Mouse (Mus musculus) skeletal muscle tissue, adult 2 months (tissue): Measurements from ENCODE around the gene Acot8.
A peak's percentile ranks its signal among the peaks of the same experiment; 100 is the strongest.
"Not testable (repeated sequence)": the region's sequence is repeated elsewhere in the genome, so short reads cannot be mapped to it uniquely, and the experiment has no call there.

Source experiments
- DNase-seq: peaks from one replicate; pipeline ENCODE4 v3.0.0-alpha.2; 2012; ENCODE audit warnings: low read depth, low spot score

Acot8 gene

GRCm38 (mm10) chr2:164813557-164813956 is 8.9 kb upstream of the Acot8 start:
- DNase-seq = no peak

DNA sequence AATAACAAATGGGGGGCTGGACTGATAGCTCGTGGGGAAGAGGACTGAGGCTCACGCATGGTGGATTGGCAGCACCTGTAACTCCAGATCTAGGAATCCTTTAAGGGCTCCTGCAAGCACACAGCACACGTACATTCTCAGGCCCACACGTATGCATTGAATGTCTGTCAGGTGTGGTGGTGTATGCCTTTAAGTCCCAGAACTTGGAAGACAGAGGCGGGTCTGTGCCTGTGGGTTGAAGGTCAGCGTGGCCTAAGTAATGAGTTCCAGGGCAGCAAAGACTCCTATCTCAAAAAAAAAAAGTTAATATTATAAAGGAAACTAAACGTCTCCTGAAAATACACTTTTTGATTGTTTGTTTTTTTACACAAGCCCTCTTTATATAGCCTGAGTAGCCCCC is 1.9 kb upstream of the Acot8 start:
- no peak for DNase-seq

GRCm38 (mm10) chr2:164805332-164805718 is 643 bp upstream of the Acot8 start:
- DNase-seq = no peak

DNA sequence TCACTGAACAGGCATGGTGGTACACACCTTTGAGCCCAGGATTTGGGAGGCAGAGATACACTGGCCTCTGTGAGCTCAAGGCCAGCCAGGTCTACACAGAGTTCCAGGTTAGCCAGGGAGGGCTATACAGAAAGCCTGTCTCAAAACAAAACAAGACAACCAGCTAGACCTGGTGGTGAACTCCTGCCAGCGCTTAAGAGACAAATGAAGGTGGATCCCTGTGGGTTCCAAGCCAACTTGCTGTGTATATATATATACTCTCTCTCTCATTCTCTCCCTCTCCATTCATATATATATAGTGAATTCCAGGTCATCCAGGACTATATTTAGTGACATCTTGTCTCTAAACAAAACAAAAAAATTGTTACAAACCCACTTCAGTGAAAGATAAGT is 765 bp downstream of the Acot8 start:
- DNase-seq = no peak

GRCm38 (mm10) chr2:164803201-164803920 is 1.3 kb downstream of the Acot8 start:
- DNase-seq = no peak

- DNase-seq = no peak
These were observed 4.3 kb downstream of the Acot8 start for GRCm38 (mm10) chr2:164800252-164801004.

GRCm38 (mm10) chr2:164798554-164798953 is 6.1 kb downstream of the Acot8 start:
- DNase-seq = not testable (repeated sequence)

DNA sequence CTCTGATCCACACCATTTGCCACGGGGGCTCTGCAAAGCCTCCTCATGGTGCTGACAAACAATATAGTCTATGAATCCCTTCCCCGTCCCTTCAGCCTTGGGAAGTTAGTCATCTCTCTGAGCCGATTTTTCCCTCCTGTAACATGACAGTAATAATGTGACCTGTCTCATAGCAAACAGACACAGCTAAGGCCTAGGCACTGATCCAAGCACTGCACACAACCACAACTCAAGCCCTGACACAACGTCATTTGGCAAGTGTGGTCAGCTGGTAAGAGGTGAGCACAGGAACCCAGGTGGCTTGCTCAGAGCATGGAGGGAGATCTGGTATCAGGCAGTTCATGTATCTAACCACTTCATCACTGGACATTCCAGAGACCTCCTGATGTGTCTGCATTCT is 8.8 kb downstream of the Acot8 start:
- no peak for DNase-seq

DNA sequence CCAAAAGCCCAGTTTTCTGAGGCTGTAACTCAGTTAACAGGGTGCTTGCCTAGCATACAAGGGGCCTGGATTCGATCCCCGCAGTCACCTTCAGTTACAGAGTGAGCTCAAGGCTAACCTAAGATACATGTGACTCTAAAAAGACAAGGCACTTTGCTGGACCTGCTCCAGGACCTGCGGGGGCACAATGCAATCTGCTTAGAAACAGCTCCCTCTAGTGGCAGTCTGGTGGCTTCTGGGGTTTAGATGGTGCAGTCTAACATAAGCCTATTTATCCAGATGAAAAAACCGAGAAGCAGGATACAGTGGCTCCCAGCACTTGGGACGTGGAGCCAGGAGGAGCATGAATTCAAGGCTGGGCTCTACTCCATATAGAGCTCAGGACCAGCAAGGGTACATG is 10.4 kb downstream of the Acot8 start:
- peak; percentile 85 for DNase-seq

DNA sequence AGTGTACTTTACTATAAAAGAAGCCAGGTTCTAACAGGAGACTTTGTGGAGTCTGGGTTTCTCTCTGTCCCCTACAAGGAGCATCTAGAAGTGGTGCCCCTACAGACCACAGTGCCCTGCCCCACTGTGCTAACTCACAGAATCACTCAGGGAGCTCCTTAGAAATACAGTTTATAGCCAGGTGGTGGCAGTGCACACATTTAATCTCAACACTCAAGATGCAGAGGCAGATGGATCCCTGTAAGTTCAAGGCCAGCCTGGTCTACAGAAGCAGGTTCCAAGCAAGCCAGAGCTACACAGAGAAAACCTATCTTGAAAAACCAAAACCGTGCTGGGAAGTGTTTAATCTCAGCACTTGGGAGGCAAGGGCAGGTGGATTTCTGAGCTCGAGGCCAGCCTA is 10.9 kb downstream of the Acot8 start:
- no peak for DNase-seq

DNA sequence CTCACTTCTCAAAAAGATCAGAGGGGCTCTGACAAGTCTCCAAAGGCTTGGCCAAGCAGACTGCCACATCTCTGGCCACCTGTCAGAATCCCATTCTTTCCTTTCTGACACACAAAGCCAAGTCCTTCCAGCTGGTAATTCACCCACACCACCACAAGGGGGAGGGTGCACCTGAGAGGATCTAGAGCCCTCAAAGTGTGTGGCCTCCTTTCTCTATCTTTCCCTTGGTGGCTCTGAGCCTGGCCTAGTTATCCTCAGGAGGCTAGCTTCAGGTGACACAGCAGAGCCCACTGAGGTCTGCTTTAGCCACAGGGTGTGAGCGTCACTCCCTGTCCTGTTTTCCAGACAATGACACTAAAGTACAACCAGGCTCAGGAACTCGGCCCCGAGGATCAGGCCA is 11.4 kb downstream of the Acot8 start:
- DNase-seq = no peak

DNA sequence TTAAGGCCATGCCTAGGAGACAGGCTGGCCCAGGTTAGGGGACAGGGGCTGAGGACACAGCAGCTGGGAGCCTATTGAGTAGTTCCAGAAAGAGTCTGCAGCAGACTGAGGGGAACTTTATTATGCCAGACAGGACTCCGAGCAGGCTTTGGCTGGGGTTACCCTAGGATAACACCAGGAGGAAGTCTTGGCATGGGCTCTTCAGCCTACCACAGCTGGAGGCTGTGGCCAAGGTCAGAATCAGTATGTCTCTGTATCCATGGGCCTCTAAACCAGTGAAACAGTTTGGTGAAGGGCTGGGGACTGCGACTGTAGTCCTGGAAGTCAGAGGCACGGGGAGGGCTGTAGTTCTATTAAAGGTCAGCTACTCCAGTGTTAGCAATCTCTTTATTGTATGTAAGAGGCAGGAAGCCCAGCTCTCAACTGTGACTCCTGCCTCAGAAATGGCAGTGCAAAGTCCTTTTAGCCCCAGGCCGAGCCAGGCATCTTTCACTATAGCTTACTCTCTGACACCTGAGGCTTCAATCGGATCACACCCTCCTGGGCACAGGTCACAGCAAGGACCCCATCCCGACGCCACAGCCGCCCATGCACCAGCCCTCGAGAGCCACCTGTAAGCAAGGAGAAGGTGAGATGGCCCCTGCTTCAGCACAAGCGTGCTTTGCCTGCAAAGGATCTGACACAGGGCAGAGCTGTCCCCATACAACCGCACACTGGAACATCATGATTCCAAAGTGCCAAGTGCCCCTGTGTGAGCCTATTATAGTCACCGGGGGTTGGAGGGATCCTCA is 12.1 kb downstream of the Acot8 start:
- DNase-seq = no peak

GRCm38 (mm10) chr2:164791841-164792261 is 12.8 kb downstream of the Acot8 start:
- no peak for DNase-seq

DNA sequence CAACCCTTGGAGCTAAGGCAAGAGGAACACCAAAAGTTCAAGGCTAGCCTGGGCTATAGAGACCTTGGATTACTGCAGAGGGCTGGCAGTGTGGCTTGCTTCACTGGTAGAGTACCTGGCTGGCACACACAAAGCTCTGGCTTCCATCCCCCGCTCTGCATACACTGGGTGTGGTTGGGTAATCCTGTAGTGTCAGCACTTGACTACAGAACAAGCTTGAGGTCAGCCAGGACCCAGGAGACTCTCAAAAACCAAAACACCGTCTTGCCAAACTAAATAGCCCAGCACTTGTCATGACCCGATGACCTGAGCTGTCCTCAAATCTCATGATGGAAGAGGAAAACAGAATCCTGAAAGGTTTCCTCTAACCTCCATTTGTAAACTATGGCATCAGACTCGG is 14.2 kb downstream of the Acot8 start:
- DNase-seq = no peak

DNA sequence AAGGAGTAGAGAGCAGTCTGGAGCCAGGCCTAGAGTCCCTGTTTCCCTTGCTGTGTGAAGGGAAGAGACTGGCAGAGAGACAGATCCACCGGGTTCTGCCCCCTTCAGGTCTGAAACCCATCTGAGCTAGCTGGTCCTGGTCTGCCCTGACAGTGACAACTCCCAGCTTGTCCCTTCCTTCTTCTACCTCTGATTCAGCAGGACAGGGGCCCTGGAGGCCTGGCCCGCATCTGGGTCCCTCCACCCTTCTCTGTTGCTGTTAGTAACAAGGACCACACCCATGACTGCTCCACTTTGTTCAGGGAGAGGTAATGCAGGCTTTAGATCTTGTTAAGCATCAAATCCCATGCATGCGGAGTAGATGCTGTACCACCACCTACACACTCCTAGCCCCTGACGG is 16.3 kb downstream of the Acot8 start:
- no peak for DNase-seq

DNA sequence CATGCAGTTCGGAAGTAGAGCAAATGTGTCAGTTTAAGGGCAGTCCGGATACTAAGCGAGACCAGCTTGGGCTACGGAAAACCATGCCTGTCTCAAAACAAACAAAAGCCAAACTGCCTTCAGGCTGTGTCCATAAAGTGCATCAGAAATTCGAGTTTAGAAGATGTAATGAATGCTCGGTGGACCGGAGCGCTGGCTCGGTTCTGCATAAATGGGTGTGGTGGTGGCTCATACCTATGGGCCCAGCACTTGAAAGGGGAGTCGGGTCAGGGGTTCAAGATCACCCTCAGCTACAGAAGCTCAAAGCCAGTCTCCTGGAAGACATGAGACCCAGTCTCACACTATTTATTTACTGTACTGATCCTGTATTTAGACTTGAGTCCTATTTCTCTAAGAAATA is 16.9 kb downstream of the Acot8 start:
- DNase-seq = no peak

- no peak for DNase-seq
These were observed 17.6 kb downstream of the Acot8 start for GRCm38 (mm10) chr2:164787032-164787431.

DNA sequence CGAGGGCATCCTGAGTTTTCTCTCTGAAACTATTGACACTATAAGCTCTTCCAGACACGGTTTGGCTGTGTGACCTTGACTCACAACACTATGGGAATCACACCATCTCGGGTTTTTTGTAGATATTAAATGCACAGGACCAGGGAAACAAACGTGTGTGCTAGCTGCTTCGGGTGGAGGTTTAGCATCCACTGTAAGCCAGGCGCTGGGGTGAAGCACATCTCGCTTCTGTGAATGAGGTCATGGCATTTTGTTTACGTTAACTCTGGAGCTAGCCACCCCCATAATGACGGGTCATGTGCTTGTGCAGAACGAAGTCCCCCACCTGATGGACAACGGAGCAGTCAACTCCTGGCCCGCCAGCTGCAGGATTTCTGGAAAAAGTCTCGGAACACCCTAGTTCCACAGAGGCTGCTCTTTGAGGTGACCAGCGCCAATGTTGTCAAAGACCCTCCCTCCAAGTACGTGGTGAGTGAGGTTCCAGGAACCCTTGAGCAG is 18.2 kb downstream of the Acot8 start:
- DNase-seq = no peak

GRCm38 (mm10) chr2:164785481-164786387 is 18.9 kb downstream of the Acot8 start, which contains the start of gene Snx21:
Gene Snx21 (plus strand): TSS chr2:164785823.
- peak; percentile 96 for DNase-seq

- DNase-seq = no peak
These were observed 19.7 kb downstream of the Acot8 start for GRCm38 (mm10) chr2:164784869-164785420.
